ENCODE assay signal across 8 mouse cellular contexts in the genomic region with DNA sequence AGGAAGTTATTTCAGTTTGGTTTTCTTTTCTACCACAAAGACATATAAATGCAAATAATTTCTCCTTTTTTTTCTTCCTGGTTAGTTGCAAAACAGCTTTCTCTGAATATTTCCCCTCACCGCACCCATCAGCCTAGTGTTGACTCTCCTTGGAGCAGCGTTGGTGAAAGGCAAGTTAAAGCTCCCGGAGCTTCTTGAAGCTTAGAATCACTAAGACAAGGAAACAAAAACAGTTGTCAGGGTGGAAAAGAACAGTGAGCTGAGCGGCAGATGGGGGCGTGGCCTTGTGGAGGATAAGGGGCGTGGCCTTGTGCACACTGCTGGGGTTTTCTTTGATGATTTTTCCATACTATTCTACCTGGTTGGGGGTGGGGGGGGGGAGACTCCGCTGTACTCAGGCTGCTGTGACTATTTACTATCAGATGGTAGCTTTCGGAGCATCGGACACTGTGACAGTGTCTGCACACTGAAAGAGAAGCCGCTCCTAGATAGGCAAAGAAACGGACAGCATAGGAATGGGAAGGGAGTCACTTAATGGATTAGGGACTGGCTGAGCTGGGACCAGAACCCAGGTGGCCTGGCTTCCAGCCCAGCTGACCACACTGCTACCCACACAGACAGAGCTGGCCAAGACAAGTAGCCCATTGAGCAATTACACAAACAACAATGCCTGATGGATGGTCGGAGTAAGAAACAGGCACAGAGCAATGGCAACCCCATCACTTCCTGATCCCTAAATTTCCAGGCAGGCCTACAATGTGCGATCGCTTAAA. TPM values are rescaled to one million over a fixed set of nuclear protein-coding genes. Genes with fewer than 3 reads are reported as not detected.
A peak's percentile ranks its signal among the peaks of the same experiment; 100 is the strongest.
DNase-seq lines count a peak whose midpoint lies in the region; ATAC-seq and TF ChIP-seq lines count a peak whose summit lies in the region.

No protein-coding gene starts in this region.

- intact Hi-C loops in heart, adult 2 months (cut with DNase I), result no loop called here

- no peaks in the 10 kb centered on the region; the same call in 1 of the 2 replicates for H3K79me2 ChIP-seq in heart, adult 2 months (replicated peaks; ENCODE audit: control insufficient read depth, insufficient read depth, low read length)

- no peak for TF ChIP-seq EP300 in heart, adult 2 months (IDR thresholded peaks at IDR 0.05; ENCODE audit: insufficient read depth, low read depth, low read length)

- H3K36me3 ChIP-seq in heart, adult 2 months (ENCODE audit: control insufficient read depth, insufficient read depth, low read length), result peaks cover 10% of the 10 kb centered on the region
- H3K36me3 ChIP-seq in liver, embryonic 11.5 days (ENCODE audit: control insufficient read depth, insufficient read depth, low read length), result no peaks in the 10 kb centered on the region

- no peak overlapping the region for H3K9ac ChIP-seq in heart, adult 2 months (ENCODE audit: low read depth, low read length)
- no peak overlapping the region for H3K9ac ChIP-seq in liver, embryonic 11.5 days (ENCODE audit: low read depth, low read length)

- DNase-seq in urinary bladder, postnatal 14 days (ENCODE audit: low spot score), result peak; percentile 58
- no peak for DNase-seq in urinary bladder, postnatal 10 days (ENCODE audit: low spot score)
- peak; percentile 54 to 56 for DNase-seq in heart, adult 2 months
- DNase-seq in kidney, adult 8-10 months, result peak; percentile 26 to 35
- DNase-seq in liver, embryonic 11.5 days (ENCODE audit: low spot score), result peak; percentile 62
- DNase-seq in monocyte, adult 2 months (ENCODE audit: low read depth in 1 of 2, low spot score in 2 of 2), result peak; percentile 9 to 20
- DNase-seq in testis, postnatal 10 days (ENCODE audit: low spot score), result peak; percentile 76

- TF ChIP-seq POLR2A in cortical plate, adult 2 months (IDR thresholded peaks at IDR 0.05; ENCODE audit: extremely low read depth, insufficient read depth, low read length), result no peak
- no peak for TF ChIP-seq POLR2A in heart, adult 2 months (IDR thresholded peaks at IDR 0.05; ENCODE audit: insufficient read depth, low read depth, low read length)

- TF ChIP-seq CTCF in cortical plate, adult 2 months (IDR thresholded peaks at IDR 0.05; ENCODE audit: extremely low read depth, insufficient read depth, low read length), result no peak
- no peak for TF ChIP-seq CTCF in heart, adult 2 months (IDR thresholded peaks at IDR 0.05)

- H3K4me1 ChIP-seq in cortical plate, adult 2 months (ENCODE audit: control insufficient read depth, insufficient read depth, low read length), result peaks cover 1% of the 10 kb centered on the region; the same call in 1 of the 2 replicates
- H3K4me1 ChIP-seq in heart, adult 2 months (ENCODE audit: control insufficient read depth, insufficient read depth, low read length), result peaks cover 5% of the 10 kb centered on the region
- peaks cover 13% of the 10 kb centered on the region for H3K4me1 ChIP-seq in liver, embryonic 11.5 days (replicated peaks; ENCODE audit: control insufficient read depth, insufficient read depth, low read length)

- ATAC-seq in liver, embryonic 11.5 days (replicated peaks; ENCODE audit: low FRiP score), result no peak

- H3K27me3 ChIP-seq in heart, adult 2 months (ENCODE audit: control insufficient read depth, insufficient read depth, low read length), result no peaks in the 10 kb centered on the region
- H3K27me3 ChIP-seq in liver, embryonic 11.5 days (replicated peaks; ENCODE audit: control insufficient read depth, insufficient read depth, low read length), result no peaks in the 10 kb centered on the region

- H3K4me2 ChIP-seq in liver, embryonic 11.5 days, result peak overlapping the region; percentile 58

- H3K4me3 ChIP-seq in cortical plate, adult 2 months (ENCODE audit: insufficient read depth, low read length), result no peak overlapping the region
- no peak overlapping the region for H3K4me3 ChIP-seq in heart, adult 2 months
- H3K4me3 ChIP-seq in liver, embryonic 11.5 days (ENCODE audit: low read depth, low read length), result peak overlapping the region; percentile 27; the same call in 1 of the 2 replicates

- no peaks in the 10 kb centered on the region for H3K9me3 ChIP-seq in liver, embryonic 11.5 days (ENCODE audit: control insufficient read depth, low read length)

- WGBS in heart, adult 2 months, result 33% methylated on average over 14 of the region's 14 CpGs
- 27% methylated on average over 14 of the region's 14 CpGs for WGBS in liver, embryonic 11.5 days

- H3K27ac ChIP-seq in cortical plate, adult 2 months (ENCODE audit: insufficient read depth, low read length), result peak overlapping the region; percentile 49; the same call in 1 of the 2 replicates
- no peak overlapping the region for H3K27ac ChIP-seq in heart, adult 2 months
- no peak overlapping the region for H3K27ac ChIP-seq in liver, embryonic 11.5 days (ENCODE audit: low read depth, low read length)

RNA-seq across cellular contexts. Expression of a gene that starts 2.0 kb away (rescaled TPM):
- polyA plus RNA-seq in cortical plate, adult 2 months (2012; rRNA removed), result 17.3 and 19.9 TPM in 2 replicates
- total RNA-seq in heart, adult 2 months (2021), result 10 to 100 TPM; 46.0 to 57.4 TPM
- 10.9 and 15.8 TPM in 2 replicates for polyA plus RNA-seq in heart, adult 2 months (2012; rRNA removed)
- polyA plus RNA-seq in liver, embryonic 11.5 days (2014; fragmentation: Nextera tagmentation; extraction: Ambion mirVana), result 7.1 and 7.9 TPM in 2 replicates

RNA-seq across cellular contexts. Expression of a gene that starts 44.0 kb away (rescaled TPM):
- 29.9 and 32.1 TPM in 2 replicates for polyA plus RNA-seq in cortical plate, adult 2 months (2012; rRNA removed)
- 10 to 100 TPM; 23.0 to 24.5 TPM for total RNA-seq in heart, adult 2 months (2021)
- polyA plus RNA-seq in heart, adult 2 months (2012; rRNA removed), result 4.3 and 7.1 TPM in 2 replicates
- 17.4 and 18.5 TPM in 2 replicates for polyA plus RNA-seq in liver, embryonic 11.5 days (2014; fragmentation: Nextera tagmentation; extraction: Ambion mirVana)

RNA-seq across cellular contexts. Expression of a gene that starts 59.5 kb away (rescaled TPM):
- 13.4 and 14.0 TPM in 2 replicates for polyA plus RNA-seq in cortical plate, adult 2 months (2012; rRNA removed)
- 1 to 10 TPM; 2.1 to 3.5 TPM for total RNA-seq in heart, adult 2 months (2021)
- 5.5 and 11.7 TPM in 2 replicates for polyA plus RNA-seq in heart, adult 2 months (2012; rRNA removed)
- 6.8 and 8.8 TPM in 2 replicates for polyA plus RNA-seq in liver, embryonic 11.5 days (2014; fragmentation: Nextera tagmentation; extraction: Ambion mirVana)
